Comparison of ENCODE assay signal across 23 mouse cellular contexts in genomic region chr17:37081659-37082058, GRCm38 (mm10). TPM values are rescaled to one million over a fixed set of nuclear protein-coding genes. Genes with fewer than 3 reads are reported as not detected.
DNase-seq lines count a peak whose midpoint lies in the region; TF ChIP-seq lines count a peak whose summit lies in the region.
"Had no signal": no experiment of that assay in that cellular context is flagged by ENCODE, and none has a peak within 500 bp of the region (broad histone marks: within the 10 kb centered on the region; RNA-seq: fewer than 3 reads in every experiment).

No protein-coding gene starts in this region.

- H3K27ac ChIP-seq in ES-E14 (ENCODE audit: insufficient read depth, low read depth, low read length, poor library complexity, severe bottlenecking): peak overlapping the region; percentile 97; the same call in 1 of the 2 replicates
- H3K27ac ChIP-seq: embryonic facial prominence, embryonic 12.5 days; embryonic facial prominence, embryonic 15.5 days; heart, adult 2 months; heart, embryonic 10.5 days; heart, embryonic 13.5 days; hindbrain, embryonic 12.5 days had no signal

- peaks cover 4% of the 10 kb centered on the region for H3K36me3 ChIP-seq in ES-E14 (ENCODE audit: control insufficient read depth, insufficient read depth, low read length, poor library complexity, severe bottlenecking)
- H3K36me3 ChIP-seq: embryonic facial prominence, embryonic 12.5 days; heart, embryonic 13.5 days had no signal

- H3K9me3 ChIP-seq in ES-E14 (ENCODE audit: control insufficient read depth, insufficient read depth, low read depth, low read length): no peaks in the 10 kb centered on the region
- H3K9me3 ChIP-seq: embryonic facial prominence, embryonic 12.5 days; embryonic facial prominence, embryonic 15.5 days; heart, embryonic 10.5 days; heart, embryonic 13.5 days; hindbrain, embryonic 12.5 days had no signal

- in situ Hi-C loops in ES-E14 (cut with MboI; ENCODE audit: low sequenced_read_pairs in 2 of 2, unreplicated experiment in 2 of 2): no loop called here

- intact Hi-C loops in heart, postnatal 14 days (cut with DNase I): no loop called here

- no peak overlapping the region for H3K4me3 ChIP-seq in ES-E14 (ENCODE audit: insufficient read depth in 1 of 2, low read depth in 1 of 2, low read length in 2 of 2, poor library complexity in 1 of 2, severe bottlenecking in 1 of 2)
- H3K4me3 ChIP-seq: embryonic facial prominence, embryonic 12.5 days; embryonic facial prominence, embryonic 15.5 days; heart, adult 2 months; heart, embryonic 10.5 days; heart, embryonic 13.5 days; hindbrain, embryonic 12.5 days had no signal

- peaks cover 11 to 22% of the 10 kb centered on the region in 2 experiments for H3K4me1 ChIP-seq in ES-E14 (ENCODE audit: control insufficient read depth in 2 of 2, insufficient read depth in 2 of 2, low read length in 2 of 2, poor library complexity in 1 of 2)
- H3K4me1 ChIP-seq: embryonic facial prominence, embryonic 15.5 days had no signal

- peak; percentile 76 for DNase-seq in heart, adult 11 months
- DNase-seq in heart, postnatal 14 days: no peak
- peak; percentile 6 to 20 for DNase-seq in layer of hippocampus, postnatal 10 days (ENCODE audit: low spot score in 2 of 2)
- no peak for DNase-seq in layer of hippocampus, postnatal 14 days (ENCODE audit: low spot score in 2 of 2)
- DNase-seq in ES-E14 (ENCODE audit: low read depth, low spot score): no peak
- no peak for DNase-seq in left cerebral cortex, adult 11 months (ENCODE audit: low spot score)
- DNase-seq: adrenal gland, adult 8-10 months; adrenal gland, postnatal 25 days; B cell, adult 2 months; cerebellum, adult 9-11 months; cerebellum, postnatal 25 days; gastrocnemius, postnatal 25 days; heart, adult 2 months had no signal

- H3K9ac ChIP-seq in ES-E14 (ENCODE audit: insufficient read depth, low read depth, low read length, poor library complexity, severe bottlenecking): peak overlapping the region; percentile 11; the same call in 1 of the 2 replicates
- H3K9ac ChIP-seq: embryonic facial prominence, embryonic 12.5 days; embryonic facial prominence, embryonic 15.5 days; heart, embryonic 13.5 days; hindbrain, embryonic 12.5 days had no signal

TF ChIP-seq in ES-E14, 5 proteins besides CTCF, POLR2A, EP300 and RAD21:
- TF ChIP-seq ZC3H11A (IDR thresholded peaks at IDR 0.05; ENCODE audit: borderline replicate concordance, low read depth, low read length) (no peak), MAFK (IDR thresholded peaks at IDR 0.05; ENCODE audit: insufficient read depth, low read depth, low read length) (no peak), HCFC1 (IDR thresholded peaks at IDR 0.05; ENCODE audit: borderline replicate concordance, insufficient read depth, low read length) (no peak), ZNF384 (IDR thresholded peaks at IDR 0.05; ENCODE audit: low read depth, low read length) (no peak), CHD2 (IDR thresholded peaks at IDR 0.05; ENCODE audit: low read depth, low read length) (no peak)
TF ChIP-seq in ES-E14: peak in this region for 0.

RNA-seq across cellular contexts. Expression of gene Olfr90, which starts 6.6 kb away (rescaled TPM):
- not detected for total RNA-seq in heart, postnatal 14 days (2021)
- not detected for total RNA-seq in layer of hippocampus, postnatal 10 days (2021)
- total RNA-seq in layer of hippocampus, postnatal 14 days (2021): under 1 TPM in 1 of 2 experiments, not detected in 1; 0.12 TPM
- 0.11 and 0.22 TPM in 2 replicates for total RNA-seq in ES-E14 (2012; rRNA removed)
- total RNA-seq: adrenal gland, adult 8-10 months; adrenal gland, postnatal 25 days; CH12.LX; common myeloid progenitor, adult 5-6 weeks; gastrocnemius, adult 8-10 months; gastrocnemius, postnatal 25 days; heart, adult 2 months; heart, postnatal 25 days; hematopoietic stem cell, adult 5-6 weeks had no signal

RNA-seq across cellular contexts. Expression of gene Olfr91, which starts 16.4 kb away (rescaled TPM):
- not detected for total RNA-seq in heart, postnatal 14 days (2021)
- not detected for total RNA-seq in layer of hippocampus, postnatal 10 days (2021)
- not detected for total RNA-seq in layer of hippocampus, postnatal 14 days (2021)
- total RNA-seq in ES-E14 (2012; rRNA removed): 0.11 and 0.13 TPM in 2 replicates
- total RNA-seq: adrenal gland, adult 8-10 months; adrenal gland, postnatal 25 days; CH12.LX; common myeloid progenitor, adult 5-6 weeks; gastrocnemius, adult 8-10 months; gastrocnemius, postnatal 25 days; heart, adult 2 months; heart, postnatal 25 days; hematopoietic stem cell, adult 5-6 weeks had no signal

RNA-seq across cellular contexts. Expression of gene Gabbr1, which starts 35.9 kb away (rescaled TPM):
- 10 to 100 TPM; 16.9 TPM for total RNA-seq in heart, postnatal 14 days (2021)
- 100 to 1,000 TPM; 594 to 649 TPM for total RNA-seq in layer of hippocampus, postnatal 10 days (2021)
- 100 to 1,000 TPM; 609 to 643 TPM for total RNA-seq in layer of hippocampus, postnatal 14 days (2021)
- total RNA-seq in ES-E14 (2012; rRNA removed): 60.9 and 106 TPM in 2 replicates

RNA-seq across cellular contexts. Expression of gene Olfr92, which starts 38.2 kb away (rescaled TPM):
- total RNA-seq in heart, postnatal 14 days (2021): not detected
- total RNA-seq in layer of hippocampus, postnatal 10 days (2021): not detected
- not detected for total RNA-seq in layer of hippocampus, postnatal 14 days (2021)
- not detected in 2 replicates for total RNA-seq in ES-E14 (2012; rRNA removed)
- total RNA-seq: adrenal gland, adult 8-10 months; adrenal gland, postnatal 25 days; CH12.LX; common myeloid progenitor, adult 5-6 weeks; gastrocnemius, adult 8-10 months; gastrocnemius, postnatal 25 days; heart, adult 2 months; heart, postnatal 25 days; hematopoietic stem cell, adult 5-6 weeks had no signal

RNA-seq across cellular contexts. Expression of gene Mog, which starts 58.5 kb away (rescaled TPM):
- not detected for total RNA-seq in heart, postnatal 14 days (2021)
- total RNA-seq in layer of hippocampus, postnatal 10 days (2021): 1 to 10 TPM; 3.2 to 4.3 TPM
- 10 to 100 TPM; 56.9 to 66.4 TPM for total RNA-seq in layer of hippocampus, postnatal 14 days (2021)
- total RNA-seq in ES-E14 (2012; rRNA removed): 0.62 and 0.85 TPM in 2 replicates
- total RNA-seq: adrenal gland, adult 8-10 months; adrenal gland, postnatal 25 days; CH12.LX; common myeloid progenitor, adult 5-6 weeks; gastrocnemius, adult 8-10 months; gastrocnemius, postnatal 25 days; heart, adult 2 months; heart, postnatal 25 days; hematopoietic stem cell, adult 5-6 weeks had no signal

Comparison
In these comparisons a context has a peak if more than half of its experiments do, and no peak if none do; other contexts are left out.
1. DNase-seq: peak in heart, adult 11 months (single experiment) and layer of hippocampus, postnatal 10 days (2 of 2); none in heart, postnatal 14 days (0 of 2), layer of hippocampus, postnatal 14 days (0 of 2), ES-E14 (single experiment) and left cerebral cortex, adult 11 months (single experiment).